Mouse (Mus musculus) MEL (cell line): ENCODE data around the gene Gdi2. TPM values are rescaled to one million over a fixed set of nuclear protein-coding genes. Genes with fewer than 3 reads are reported as not detected.

ENCODE experiments used
- DNase-seq: peaks from one replicate; pipeline ENCODE4 v3.0.0; 2011; ENCODE audit warnings: low read depth, low spot score
- H3K27ac ChIP-seq: 2 replicates; pipeline ENCODE4 v1.5.1; 2012; ENCODE audit warnings: low read depth, mild to moderate bottlenecking, control low read depth, low read length, moderate library complexity; ENCODE audit not compliant: control insufficient read depth
- H3K27me3 ChIP-seq, 2 experiments: fragments of 150-350 bp in 1 of 2; sonication (generic) in 1 of 2; 2 replicates each; pipeline ENCODE4 v1.6.1; 2012; ENCODE audit warnings: low read length in 2 of 2, mild to moderate bottlenecking in 2 of 2, improper control_type of control experiment in 1 of 2, moderate library complexity in 1 of 2; ENCODE audit not compliant: insufficient read depth in 2 of 2, control insufficient read depth in 1 of 2
- H3K36me3 ChIP-seq, 2 experiments: 2 replicates each; pipeline ENCODE4 v1.6.1; 2012 to 2014; ENCODE audit warnings: low read length in 2 of 2, improper control_type of control experiment in 1 of 2, inconsistent platforms in 1 of 2, mild to moderate bottlenecking in 1 of 2; ENCODE audit not compliant: insufficient read depth in 2 of 2, control insufficient read depth in 1 of 2
- H3K4me1 ChIP-seq, 2 experiments: fragments of 150-350 bp in 1 of 2; sonication (generic) in 1 of 2; 2 replicates each; pipeline ENCODE4 v1.6.1; 2012; ENCODE audit warnings: low read length in 2 of 2, improper control_type of control experiment in 1 of 2, mild to moderate bottlenecking in 1 of 2; ENCODE audit not compliant: insufficient read depth in 2 of 2, control insufficient read depth in 1 of 2
- H3K4me3 ChIP-seq, 2 experiments: fragments of 150-350 bp in 1 of 2; sonication (generic) in 1 of 2; 2 replicates each; pipeline ENCODE4 v1.5.1; 2012; ENCODE audit warnings: low read depth in 2 of 2, low read length in 2 of 2, mild to moderate bottlenecking in 2 of 2, moderate library complexity in 2 of 2, control low read depth in 1 of 2, improper control_type of control experiment in 1 of 2; ENCODE audit not compliant: control insufficient read depth in 1 of 2, insufficient read depth in 1 of 2
- H3K79me2 ChIP-seq: 2 replicates; pipeline ENCODE4 v1.6.1; 2012; ENCODE audit warnings: mild to moderate bottlenecking, low read length, moderate library complexity; ENCODE audit not compliant: control insufficient read depth, poor library complexity, insufficient read depth
- H3K9ac ChIP-seq: 2 replicates; pipeline ENCODE4 v1.6.1; 2012; ENCODE audit warnings: low read depth, mild to moderate bottlenecking, control low read depth, low read length, moderate library complexity; ENCODE audit not compliant: control insufficient read depth, poor library complexity, severe bottlenecking
- H3K9me3 ChIP-seq: fragments of 150-350 bp; sonication (generic); replicated peaks from 2 replicates; pipeline ENCODE4 v1.6.1; 2012; ENCODE audit warnings: mild to moderate bottlenecking, low read length, improper control_type of control experiment, moderate library complexity; ENCODE audit not compliant: insufficient read depth
- BHLHE40 ChIP-seq: IDR thresholded peaks from 2 replicates; pipeline ENCODE4 v1.6.1; 2012; ENCODE audit warnings: low read depth, mild to moderate bottlenecking, inconsistent platforms, low read length, improper control_type of control experiment, borderline replicate concordance
- CHD2 ChIP-seq: IDR thresholded peaks from 2 replicates; pipeline ENCODE4 v1.6.1; 2011; ENCODE audit warnings: low read length, improper control_type of control experiment
- EP300 ChIP-seq, 2 experiments: IDR thresholded peaks; 2 replicates each; pipeline ENCODE4 v1.6.1; 2011; ENCODE audit warnings: improper control_type of control experiment in 2 of 2, low read length in 2 of 2, low read depth in 1 of 2, mild to moderate bottlenecking in 1 of 2
- ETS1 ChIP-seq: IDR thresholded peaks from 2 replicates; pipeline ENCODE4 v1.6.1; 2012; ENCODE audit warnings: low read depth, mild to moderate bottlenecking, inconsistent platforms, low read length, improper control_type of control experiment, moderate library complexity
- GABPA ChIP-seq: IDR thresholded peaks from 2 replicates; pipeline ENCODE4 v1.6.1; 2012; ENCODE audit warnings: low read depth, mild to moderate bottlenecking, inconsistent platforms, low read length, improper control_type of control experiment, moderate library complexity
- GATA1 ChIP-seq: IDR thresholded peaks from 2 replicates; pipeline ENCODE4 v1.6.1; 2011; ENCODE audit warnings: low read depth, low read length, improper control_type of control experiment
- HCFC1 ChIP-seq: IDR thresholded peaks from 2 replicates; pipeline ENCODE4 v1.6.1; 2012; ENCODE audit warnings: low read depth, mild to moderate bottlenecking, inconsistent platforms, low read length, improper control_type of control experiment, moderate library complexity
- JUND ChIP-seq: IDR thresholded peaks from 2 replicates; pipeline ENCODE4 v1.6.1; 2011; ENCODE audit warnings: low read depth, mild to moderate bottlenecking, improper control_type of control experiment, low read length
- KAT2A ChIP-seq: conservative IDR thresholded peaks from 2 replicates; pipeline ENCODE4 v1.6.1; 2012; ENCODE audit warnings: low read depth, low read length, improper control_type of control experiment, inconsistent platforms
- MAFK ChIP-seq: IDR thresholded peaks from 2 replicates; pipeline ENCODE4 v1.6.1; 2011; ENCODE audit warnings: low read depth, mild to moderate bottlenecking, low read length, improper control_type of control experiment, borderline replicate concordance
- MAZ ChIP-seq: IDR thresholded peaks from 2 replicates; pipeline ENCODE4 v1.6.1; 2012; ENCODE audit warnings: low read depth, mild to moderate bottlenecking, inconsistent platforms, low read length, improper control_type of control experiment
- MEF2A ChIP-seq: IDR thresholded peaks from 2 replicates; pipeline ENCODE4 v1.6.1; 2014; ENCODE audit warnings: low read depth, mild to moderate bottlenecking, inconsistent platforms, low read length, improper control_type of control experiment; ENCODE audit not compliant: poor library complexity, insufficient replicate concordance, severe bottlenecking; ENCODE audit errors: extremely low read depth
- MXI1 ChIP-seq: IDR thresholded peaks from 2 replicates; pipeline ENCODE4 v1.6.1; 2011; ENCODE audit warnings: mild to moderate bottlenecking, low read depth, low read length, improper control_type of control experiment
- MYB ChIP-seq: IDR thresholded peaks from 2 replicates; pipeline ENCODE4 v1.6.1; 2011; ENCODE audit warnings: mild to moderate bottlenecking, low read depth, low read length, improper control_type of control experiment
- MYC ChIP-seq: IDR thresholded peaks from 2 replicates; pipeline ENCODE4 v1.6.1; 2011; ENCODE audit warnings: low read depth, mild to moderate bottlenecking, low read length, improper control_type of control experiment, moderate library complexity
- NELFE ChIP-seq: IDR thresholded peaks from 2 replicates; pipeline ENCODE4 v1.6.1; 2011; ENCODE audit warnings: low read depth, low read length, improper control_type of control experiment
- NRF1 ChIP-seq: IDR thresholded peaks from 2 replicates; pipeline ENCODE4 v1.6.1; 2014; ENCODE audit warnings: low read depth, mild to moderate bottlenecking, inconsistent platforms, low read length, improper control_type of control experiment, moderate library complexity; ENCODE audit not compliant: poor library complexity, insufficient read depth, severe bottlenecking
- POLR2A ChIP-seq, 2 experiments: IDR thresholded peaks; 2 replicates each; pipeline ENCODE4 v1.6.1; 2011 to 2012; ENCODE audit warnings: low read length in 2 of 2, mild to moderate bottlenecking in 2 of 2, control low read depth in 1 of 2, improper control_type of control experiment in 1 of 2, low read depth in 1 of 2, moderate library complexity in 1 of 2; ENCODE audit not compliant: control insufficient read depth in 1 of 2, insufficient read depth in 1 of 2, poor library complexity in 1 of 2
- POLR2AphosphoS2 ChIP-seq: IDR thresholded peaks from 2 replicates; pipeline ENCODE4 v1.6.1; 2011; ENCODE audit warnings: low read length, improper control_type of control experiment
- POLR2AphosphoS5 ChIP-seq: IDR thresholded peaks from 2 replicates; pipeline ENCODE4 v1.6.1; 2012; ENCODE audit warnings: low read depth, borderline replicate concordance, mild to moderate bottlenecking, inconsistent platforms, low read length, moderate library complexity, mixed read lengths
- RAD21 ChIP-seq: IDR thresholded peaks from 2 replicates; pipeline ENCODE4 v1.6.1; 2011; ENCODE audit warnings: mild to moderate bottlenecking, low read depth, low read length, improper control_type of control experiment
- RCOR1 ChIP-seq: IDR thresholded peaks from 2 replicates; pipeline ENCODE4 v1.6.1; 2012; ENCODE audit warnings: low read depth, mild to moderate bottlenecking, inconsistent platforms, low read length, improper control_type of control experiment
- SMC3 ChIP-seq: IDR thresholded peaks from 2 replicates; pipeline ENCODE4 v1.6.1; 2011; ENCODE audit warnings: low read depth, low read length, improper control_type of control experiment
- TAL1 ChIP-seq: IDR thresholded peaks from 2 replicates; pipeline ENCODE4 v1.6.1; 2012; ENCODE audit warnings: mild to moderate bottlenecking, inconsistent platforms, low read length, moderate library complexity, mixed read lengths
- TBP ChIP-seq: IDR thresholded peaks from 2 replicates; pipeline ENCODE4 v1.8.0; 2011; ENCODE audit warnings: low read depth, low read length, improper control_type of control experiment
- TCF12 ChIP-seq: IDR thresholded peaks from 2 replicates; pipeline ENCODE4 v1.6.1; 2014; ENCODE audit warnings: low read depth, mild to moderate bottlenecking, inconsistent platforms, low read length, improper control_type of control experiment, moderate library complexity
- USF1 ChIP-seq: IDR thresholded peaks from 2 replicates; pipeline ENCODE4 v1.6.1; 2014; ENCODE audit warnings: low read depth, mild to moderate bottlenecking, inconsistent platforms, low read length, improper control_type of control experiment, moderate library complexity
- ZC3H11A ChIP-seq: IDR thresholded peaks from 2 replicates; pipeline ENCODE4 v1.6.1; 2012; ENCODE audit warnings: low read depth, mild to moderate bottlenecking, inconsistent platforms, low read length, improper control_type of control experiment
- ZMIZ1 ChIP-seq: IDR thresholded peaks from 2 replicates; pipeline ENCODE4 v1.6.1; 2012; ENCODE audit warnings: low read depth, mild to moderate bottlenecking, inconsistent platforms, low read length, improper control_type of control experiment, moderate library complexity
- ZNF384 ChIP-seq: IDR thresholded peaks from 2 replicates; pipeline ENCODE4 v1.6.1; 2012; ENCODE audit warnings: low read depth, mild to moderate bottlenecking, inconsistent platforms, low read length, improper control_type of control experiment
- polyA plus RNA-seq, 2 experiments: library from polyadenylated mRNA; stranded (reverse) in 1 of 2; unstranded in 1 of 2; fragments of >175 nt in 1 of 2; fragments of >200 nt in 1 of 2; gene quantifications; 2 replicates each; pipeline versions ENCODE4 v1.2.1 to v1.2.4; 2012; ENCODE audit warnings: low replicate concordance in 2 of 2, low read depth in 1 of 2; ENCODE audit not compliant: insufficient read length in 2 of 2, insufficient read depth in 1 of 2, missing spikeins in 1 of 2
- total RNA-seq: library from RNA; depleted of rRNA; stranded (reverse); fragments of 300-350 nt; gene quantifications from 2 replicates; pipeline ENCODE4 v1.2.3, GENCODE M21; 2012

Gene Gdi2
- total and polyA plus RNA-seq, 3 experiments, result 244 to 470 (median 305) TPM

GRCm38 (mm10) chr13:3594311-3594710 is 56.4 kb downstream of the Gdi2 start:
- Histone ChIP-seq H3K27me3 (no peaks in the 10 kb centered on the region), H3K4me3 (no peak overlapping the region), H3K36me3 (peaks cover 2 to 66% of the 10 kb centered on the region in 2 experiments), H3K79me2 (no peaks in the 10 kb centered on the region), H3K4me1 (no peaks in the 10 kb centered on the region), H3K9me3 (no peaks in the 10 kb centered on the region), H3K27ac (no peak overlapping the region), H3K9ac (no peak overlapping the region)
- DNase-seq, result no peak
- TF ChIP-seq GABPA, result no peak
- TF ChIP-seq BHLHE40, result no peak
- TF ChIP-seq TAL1, result no peak
- TF ChIP-seq MAFK, result no peak
- TF ChIP-seq TBP, result no peak
- TF ChIP-seq MYB, result no peak
- TF ChIP-seq JUND, result no peak
- no peak for TF ChIP-seq RAD21
- TF ChIP-seq RCOR1, result no peak
- no peak for TF ChIP-seq NELFE
- TF ChIP-seq ZC3H11A, result no peak
- TF ChIP-seq ZNF384, result no peak
- no peak for TF ChIP-seq MXI1
- TF ChIP-seq EP300 (IDR thresholded peaks at IDR 0.05; ENCODE audit: low read depth in 1 of 2, low read length in 2 of 2), result no peak
- no peak for TF ChIP-seq ZMIZ1
- TF ChIP-seq MYC, result no peak
- TF ChIP-seq GATA1, result no peak

GRCm38 (mm10) chr13:3596232-3596631 is 58.4 kb downstream of the Gdi2 start:
- no peak overlapping the region for H3K27ac ChIP-seq
- H3K4me1 ChIP-seq, result no peaks in the 10 kb centered on the region
- H3K4me3 ChIP-seq, result no peak overlapping the region
- H3K79me2 ChIP-seq, result no peaks in the 10 kb centered on the region
- H3K9ac ChIP-seq, result no peak overlapping the region
- H3K9me3 ChIP-seq, result no peaks in the 10 kb centered on the region
- peaks cover 2 to 58% of the 10 kb centered on the region in 2 experiments for H3K36me3 ChIP-seq
- DNase-seq, result peak; percentile 49
- no peaks in the 10 kb centered on the region for H3K27me3 ChIP-seq
- TF ChIP-seq GABPA, result no peak
- TF ChIP-seq MAZ, result peak; percentile 32; the same call in 1 of the 2 replicates
- TF ChIP-seq HCFC1, result no peak
- TF ChIP-seq ZC3H11A, result no peak
- peak; percentile 64 for TF ChIP-seq GATA1
- no peak for TF ChIP-seq TAL1
- TF ChIP-seq POLR2A (IDR thresholded peaks at IDR 0.05; ENCODE audit: control insufficient read depth in 1 of 2, insufficient read depth in 1 of 2, low read depth in 1 of 2, low read length in 2 of 2, poor library complexity in 1 of 2), result no peak
- no peak for TF ChIP-seq TBP
- peak; percentile 63 to 65 for TF ChIP-seq EP300 (IDR thresholded peaks at IDR 0.05; ENCODE audit: low read depth in 1 of 2, low read length in 2 of 2)
- TF ChIP-seq NRF1, result no peak
- TF ChIP-seq RCOR1, result peak; percentile 34; the same call in 1 of the 2 replicates
- no peak for TF ChIP-seq KAT2A
- TF ChIP-seq RAD21, result no peak
- TF ChIP-seq TCF12, result peak; percentile 37; the same call in 1 of the 2 replicates
- no peak for TF ChIP-seq POLR2AphosphoS5
- TF ChIP-seq ZNF384, result no peak
- TF ChIP-seq MYB, result no peak
- TF ChIP-seq MAFK, result no peak
- TF ChIP-seq POLR2AphosphoS2, result no peak
- no peak for TF ChIP-seq MEF2A
- no peak for TF ChIP-seq USF1
- no peak for TF ChIP-seq CHD2
- TF ChIP-seq ETS1, result no peak
- TF ChIP-seq MXI1, result no peak
- no peak for TF ChIP-seq SMC3
- no peak for TF ChIP-seq NELFE
